Mouse (Mus musculus) gastrocnemius, postnatal 14 days (tissue): Measurements from ENCODE around the gene Usp43. TPM values are rescaled to one million over a fixed set of nuclear protein-coding genes. Genes with fewer than 3 reads are reported as not detected.

Experiments
- DNase-seq: peaks from one replicate; pipeline ENCODE4 v3.0.0; 2021; ENCODE audit warnings: mixed read lengths
- intact Hi-C: fragments of 180-260 bp; cut with DNase I; formaldehyde crosslinking; loops from one replicate; pipeline ENCODE4 v1.15.1; 2025; ENCODE audit warnings: low total_unique reads
- long read RNA-seq, 2 experiments: library from polyadenylated mRNA; stranded (forward); transcript quantifications; one replicate each; pipeline ENCODE4 v2.0.0; 2021
- total RNA-seq, 2 experiments: library from RNA; stranded (reverse); gene quantifications; 2 replicates each; pipeline ENCODE4 v1.2.3; 2021

Usp43 gene
- total RNA-seq = under 1 TPM; 0.80 to 0.90 TPM
- long read RNA-seq, experiment 1, full-length matches to known transcripts = 2 of 2 reads
- long read RNA-seq, experiment 1, partial matches to known transcripts = 0 of 2 reads
- long read RNA-seq, experiment 1, other reads (novel, unspliced or antisense) = 0 of 2 reads
- long read RNA-seq, experiment 2, full-length matches to known transcripts = 1 of 3 reads
- long read RNA-seq, experiment 2, partial matches to known transcripts = 1 of 3 reads
- long read RNA-seq, experiment 2, other reads (novel, unspliced or antisense) = 1 of 3 reads

DNA sequence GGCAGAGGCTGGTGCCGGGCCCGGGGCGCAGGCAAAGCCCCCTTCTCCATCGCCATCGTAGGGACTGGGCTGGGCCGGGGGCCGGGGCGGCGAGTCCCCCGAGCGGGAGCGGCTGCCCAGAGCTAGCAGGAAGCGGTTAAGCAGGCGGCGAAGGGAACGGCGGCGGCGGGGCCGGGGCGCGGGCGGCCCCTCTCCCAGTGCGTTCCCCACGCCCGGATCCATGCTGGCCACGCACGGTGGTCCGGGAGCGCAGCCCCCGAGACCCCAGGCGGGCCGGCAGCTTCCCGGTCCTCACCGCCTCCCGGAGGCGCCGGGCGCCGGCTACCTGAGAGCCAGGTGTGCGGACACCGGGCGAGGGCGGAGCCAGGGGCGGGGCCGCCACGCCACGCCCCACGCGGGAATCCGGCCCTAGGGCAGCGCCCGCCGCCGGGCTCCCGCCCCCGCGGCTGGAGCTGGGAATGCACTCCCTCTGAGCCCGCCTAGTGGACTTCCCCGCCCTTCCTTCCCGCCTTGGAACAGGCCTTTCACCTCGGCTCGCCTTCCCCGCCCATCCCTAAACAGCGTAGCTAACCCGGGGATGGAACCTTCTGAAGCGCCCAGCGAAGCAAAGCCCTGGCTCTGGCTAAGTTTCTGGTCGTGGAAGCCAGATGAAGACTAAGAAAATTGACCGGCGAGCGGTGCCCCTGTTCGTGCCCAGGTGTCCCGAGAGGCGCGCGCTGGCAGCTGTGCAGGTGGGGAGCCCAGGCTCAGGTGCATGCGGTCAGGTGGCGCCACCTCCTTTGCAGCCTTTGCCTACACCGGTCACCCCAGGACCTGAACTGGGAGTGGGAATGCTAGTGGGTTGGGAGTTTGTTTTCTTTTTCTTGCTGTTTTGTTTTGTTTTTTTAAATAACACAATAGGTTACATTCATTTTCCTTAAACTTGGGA is at the start of gene Usp43:
Usp43 (minus strand) TSS at position 327 of the 928 bp plus-strand sequence.
- peak; percentile 55 for DNase-seq
- intact Hi-C loops = no loop called here

DNA sequence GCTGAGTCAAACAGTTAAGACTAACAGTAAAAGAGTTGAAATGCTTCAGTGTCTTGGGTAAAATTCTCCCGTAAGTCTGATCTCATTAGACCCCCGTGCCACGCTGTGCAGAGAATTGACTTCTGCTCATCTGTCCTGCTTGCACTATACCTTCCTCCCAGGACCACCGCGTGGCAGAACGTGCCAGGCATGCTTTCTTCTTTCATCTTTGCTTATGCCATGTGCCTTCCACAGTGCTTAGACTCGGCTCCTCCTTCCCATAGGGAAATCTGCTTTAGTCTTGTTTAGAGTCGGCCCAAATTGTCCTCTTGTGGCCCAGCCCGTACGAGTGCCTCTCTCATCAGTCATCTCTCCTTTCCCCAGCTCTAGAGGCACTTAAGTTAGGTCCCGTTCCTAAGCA is 45.9 kb upstream of the Usp43 start:
- DNase-seq = no peak
- intact Hi-C loops = no loop called here

DNA sequence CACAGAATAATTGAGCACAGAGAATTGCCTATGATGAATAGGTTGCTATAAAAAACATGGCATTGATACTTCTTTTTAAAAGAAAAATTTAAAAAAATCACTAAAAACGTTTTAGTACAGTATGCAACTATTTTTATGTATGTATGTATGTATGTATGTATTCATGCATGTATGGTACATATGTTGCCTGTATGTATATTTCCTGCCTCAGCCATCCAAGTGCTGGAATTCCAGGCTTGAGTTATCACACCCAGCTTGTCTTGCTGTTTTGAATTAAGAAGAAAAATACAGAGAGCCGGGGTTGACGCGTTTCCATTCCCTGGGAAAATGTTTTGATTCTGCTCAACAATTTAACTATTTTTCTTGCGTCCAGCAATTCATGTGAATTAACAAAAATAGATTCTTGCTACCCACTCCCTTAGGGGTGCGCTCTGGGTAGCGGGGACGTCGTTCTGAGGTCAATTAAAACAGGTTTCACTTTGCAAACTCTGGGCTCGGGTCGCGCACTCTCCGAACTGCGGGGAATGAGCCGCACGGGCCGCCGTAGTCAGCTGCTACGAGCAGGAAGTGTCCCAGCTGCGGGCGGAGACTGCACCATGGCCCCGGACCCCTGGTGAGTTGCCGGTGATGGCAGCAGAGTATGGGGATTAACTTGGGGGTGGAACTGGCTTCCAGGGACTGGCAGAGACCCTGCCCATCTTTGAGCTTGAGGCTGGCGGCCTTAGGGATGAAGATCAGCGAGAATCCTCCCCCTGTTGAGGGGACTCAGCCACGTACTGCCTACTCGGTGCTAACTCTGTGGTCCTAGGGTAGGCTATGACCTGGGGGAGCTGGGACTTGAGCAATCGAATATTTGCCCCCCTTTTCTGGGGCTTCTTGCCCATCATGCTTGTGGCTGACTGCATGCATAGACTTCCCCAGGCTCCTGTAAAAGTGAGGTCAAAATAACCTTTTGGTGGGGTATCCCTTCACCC is 44.2 kb upstream of the Usp43 start, which contains the start of gene Stx8:
Stx8 (plus strand) TSS at position 289 of the 974 bp plus-strand sequence.
- intact Hi-C loops = no loop called here
- DNase-seq = peak; percentile 96

DNA sequence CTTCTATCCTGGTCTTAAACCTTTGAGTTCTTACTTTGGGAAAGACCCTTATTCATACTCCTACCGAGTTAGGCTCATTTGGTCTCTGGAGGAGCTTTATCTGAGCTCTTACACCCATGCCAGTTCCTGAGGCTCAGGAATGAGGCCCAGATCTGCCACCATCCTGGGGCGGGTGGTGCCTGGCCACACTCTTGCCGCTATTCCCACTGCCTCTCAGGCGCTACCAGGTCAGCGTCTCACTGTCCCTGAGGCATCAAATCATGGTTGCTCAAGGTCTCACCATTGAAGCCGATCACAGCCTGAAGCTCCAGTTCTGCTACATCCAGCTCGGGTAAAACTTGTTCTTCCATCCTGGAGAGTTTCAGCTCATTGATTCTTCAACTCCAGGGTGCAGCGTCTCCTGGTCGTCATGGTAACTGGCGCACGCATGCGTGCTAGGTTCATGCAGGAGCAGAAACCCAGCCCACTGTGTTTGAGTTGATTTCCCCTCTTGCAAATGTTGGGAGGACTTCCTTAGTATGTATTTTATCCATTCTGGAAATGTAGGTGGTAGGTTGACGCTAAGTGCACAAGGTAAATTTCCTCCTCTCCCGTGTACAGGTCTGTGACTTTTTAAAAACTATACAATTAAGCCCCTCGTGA is 43.4 kb upstream of the Usp43 start, which contains the start of gene Cfap52:
Cfap52 (minus strand) TSS at position 410 of the 642 bp plus-strand sequence.
- peak; percentile 81 for DNase-seq
- intact Hi-C loops = no loop called here

DNA sequence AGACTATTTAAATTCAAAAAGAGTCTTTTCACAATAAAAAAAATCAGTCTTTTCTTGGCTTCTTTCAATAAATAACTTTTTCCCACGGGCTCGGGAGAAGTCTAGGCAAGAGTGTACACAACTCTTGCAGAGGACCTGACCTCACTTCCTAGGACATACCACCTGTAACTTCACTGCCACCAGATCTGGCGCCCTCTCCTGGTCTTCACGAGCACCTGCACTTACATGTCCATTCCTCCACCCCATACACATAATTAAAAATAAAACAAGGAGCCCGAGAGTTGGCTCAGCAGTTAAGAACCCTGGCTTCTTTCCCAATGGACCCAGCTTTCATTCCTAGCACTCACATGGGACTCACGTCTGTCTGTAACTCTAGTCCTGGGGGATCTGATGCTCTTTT is 42.2 kb upstream of the Usp43 start:
- intact Hi-C loops = no loop called here

DNA sequence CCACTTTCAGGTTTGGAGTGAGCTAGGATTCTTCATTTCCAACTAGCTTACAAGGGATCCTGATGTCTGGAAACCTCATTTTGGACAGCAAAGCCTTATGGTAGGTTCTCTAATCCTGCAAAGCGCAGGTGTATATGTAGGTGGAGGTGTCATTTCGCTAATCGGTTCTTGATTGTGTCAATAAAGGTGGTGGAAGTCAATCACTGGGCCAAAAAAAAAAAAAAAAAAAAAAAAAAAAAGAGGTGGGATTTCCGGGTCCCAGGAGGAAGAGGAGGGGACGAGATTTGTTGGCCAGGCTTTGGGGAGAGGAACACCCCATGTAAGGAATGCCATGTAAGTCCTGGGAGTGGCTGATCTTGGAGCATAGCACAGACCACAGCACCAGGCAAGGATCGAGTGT is 32.5 kb upstream of the Usp43 start:
- intact Hi-C loops = no loop called here

More for the DNA sequence above, 42.2 kb upstream of the Usp43 start:
- DNase-seq = no peak

DNA sequence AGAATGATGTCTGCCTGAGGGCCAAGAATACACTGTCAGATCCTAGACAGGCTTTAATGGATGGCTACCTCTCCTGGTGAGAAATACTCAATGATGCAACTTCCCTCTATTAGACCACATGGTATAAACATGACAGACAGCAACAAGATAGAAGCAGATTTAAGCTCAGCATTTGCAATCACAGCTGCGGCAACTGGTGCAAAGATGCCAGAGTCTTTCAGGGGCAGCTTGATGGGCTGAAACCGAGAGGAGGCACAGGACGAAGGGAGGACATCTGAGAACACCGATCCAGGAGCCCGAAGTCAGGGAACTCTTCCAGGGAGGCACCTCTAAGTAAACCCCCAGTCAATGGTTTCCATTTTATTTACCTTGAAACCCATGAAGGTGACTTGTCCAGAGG is 31.7 kb upstream of the Usp43 start:
- DNase-seq = no peak
- intact Hi-C loops = no loop called here

More for the DNA sequence above, 32.5 kb upstream of the Usp43 start:
- no peak for DNase-seq

DNA sequence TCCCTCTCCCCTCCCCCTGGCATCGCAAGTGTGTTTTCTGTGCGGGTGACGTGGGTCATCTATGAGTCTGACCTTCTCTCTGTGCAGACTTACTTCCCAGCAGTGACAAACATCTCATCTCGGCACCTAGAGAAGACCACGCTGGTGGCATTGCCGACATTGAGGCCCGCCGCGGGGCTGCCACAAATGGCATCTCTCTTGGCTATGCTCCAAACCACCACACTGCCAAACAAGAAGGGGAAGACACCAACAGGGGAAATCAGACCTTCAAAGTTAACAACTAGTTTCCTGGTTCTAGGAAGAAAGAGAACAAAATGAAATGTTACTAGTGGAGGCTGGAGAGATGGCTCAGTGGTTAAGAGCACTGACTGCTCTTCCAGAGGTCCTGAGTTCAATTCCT is 27.5 kb upstream of the Usp43 start:
- intact Hi-C loops = no loop called here
- no peak for DNase-seq

DNA sequence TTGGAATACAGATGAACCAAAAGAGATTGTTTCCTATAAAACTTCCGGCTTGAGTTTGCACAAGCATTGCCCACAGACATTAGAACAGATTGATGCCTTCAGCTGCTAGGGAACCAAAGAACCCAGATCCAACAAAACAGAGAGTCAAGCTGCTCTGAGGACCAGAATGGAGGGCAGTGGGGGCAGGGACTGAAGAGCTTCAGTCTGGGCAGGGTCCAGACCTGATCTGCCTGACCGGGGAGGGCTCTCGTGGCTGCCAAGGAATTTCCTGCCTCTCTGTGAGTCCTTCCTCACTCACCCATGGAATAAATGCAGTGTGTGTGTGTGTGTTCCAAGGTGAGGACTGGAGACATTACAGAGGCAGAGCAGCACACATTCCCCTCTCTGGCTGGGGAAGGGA is 26.3 kb upstream of the Usp43 start:
- intact Hi-C loops = no loop called here
- DNase-seq = no peak

DNA sequence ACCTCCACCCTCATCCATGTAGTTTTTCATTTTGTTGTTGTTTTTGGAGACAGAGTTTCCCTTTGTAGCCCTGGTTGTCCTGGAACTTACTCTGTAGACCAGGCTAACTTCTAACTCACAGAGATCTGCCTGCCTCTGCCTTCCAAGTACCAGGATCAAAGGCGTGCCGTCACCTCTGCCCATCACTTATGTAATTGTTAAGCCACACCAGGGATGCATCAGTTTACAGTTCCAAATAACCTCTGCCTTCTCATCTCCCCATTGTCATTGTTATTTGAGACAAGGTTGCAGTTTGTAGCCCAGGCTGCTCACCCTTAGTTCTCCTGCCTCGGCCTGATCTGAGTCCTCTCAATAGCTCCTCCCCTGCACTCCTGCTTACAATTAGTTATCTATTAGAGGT is 10.2 kb upstream of the Usp43 start:
- intact Hi-C loops = no loop called here
- DNase-seq = no peak

DNA sequence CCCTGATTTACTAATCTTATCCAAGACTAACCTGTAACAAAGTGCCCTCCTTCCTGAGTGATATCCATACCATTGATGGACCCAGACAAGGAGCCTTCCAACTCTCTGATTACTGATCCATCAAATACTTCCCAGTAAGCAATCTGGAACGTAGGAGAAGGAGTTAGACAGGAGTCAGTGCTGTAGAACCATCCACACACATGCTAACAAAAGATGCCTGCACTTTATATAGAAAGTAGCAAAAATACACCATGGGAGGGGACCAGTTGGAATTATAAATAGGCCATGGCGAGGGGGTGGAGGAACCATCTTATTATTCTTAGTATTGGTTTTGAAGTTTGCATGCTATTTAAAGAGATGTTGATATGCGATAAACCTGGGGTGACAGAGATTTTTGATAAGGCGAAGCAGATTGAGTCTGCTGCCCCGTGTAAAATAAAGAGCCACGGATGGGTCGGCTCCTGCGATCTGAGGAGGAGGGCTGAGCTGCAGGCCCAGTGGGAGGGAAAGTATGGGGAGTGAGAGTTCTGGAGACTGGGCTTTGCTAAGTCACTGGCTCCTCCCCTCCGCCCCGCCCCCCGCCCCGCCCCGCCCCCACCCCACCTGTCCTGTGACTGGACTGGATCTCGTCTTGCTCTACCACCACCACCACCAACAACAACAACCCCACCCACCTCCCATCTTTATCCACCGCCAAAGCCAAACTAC is 4.5 kb upstream of the Usp43 start:
- no peak for DNase-seq
- intact Hi-C loops = no loop called here

DNA sequence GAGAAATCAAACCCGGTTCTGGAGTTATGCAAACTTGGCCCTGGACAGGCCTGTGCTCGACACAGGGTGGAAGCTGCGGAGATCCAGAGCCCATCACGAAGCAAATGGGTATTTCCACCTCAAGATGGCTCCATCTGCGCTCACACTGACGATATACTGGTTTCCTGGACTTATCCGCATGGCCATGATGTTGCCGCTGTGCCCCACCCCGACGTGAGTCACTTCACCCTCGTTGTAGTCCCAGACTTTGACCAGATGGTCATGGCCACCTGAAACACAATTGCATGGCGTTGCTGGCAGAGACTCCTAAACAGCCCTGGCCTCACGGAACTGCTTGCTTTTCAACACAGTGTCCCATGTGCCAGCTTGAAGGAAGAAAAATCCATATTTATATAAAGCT is 3.0 kb upstream of the Usp43 start:
- DNase-seq = no peak
- intact Hi-C loops = no loop called here

DNA sequence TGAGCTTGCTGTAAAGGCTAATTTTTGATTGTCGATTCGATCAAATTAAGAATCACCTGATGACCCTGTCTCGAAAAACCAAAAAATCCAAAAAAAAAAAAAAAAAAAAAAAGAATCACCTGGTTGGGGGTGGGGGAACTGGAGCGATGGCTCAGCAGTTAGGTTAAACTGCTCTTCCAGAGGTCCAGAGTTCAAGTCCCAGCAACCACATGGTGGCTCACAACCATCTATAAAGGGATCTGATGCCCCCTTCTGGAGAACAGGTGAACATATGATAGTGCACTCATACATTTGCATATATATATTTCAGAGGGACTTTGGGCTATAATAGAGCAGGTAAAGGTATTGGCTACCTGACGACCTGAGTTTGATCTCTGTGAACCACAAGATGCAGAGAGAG is 1.8 kb upstream of the Usp43 start:
- intact Hi-C loops = no loop called here

DNA sequence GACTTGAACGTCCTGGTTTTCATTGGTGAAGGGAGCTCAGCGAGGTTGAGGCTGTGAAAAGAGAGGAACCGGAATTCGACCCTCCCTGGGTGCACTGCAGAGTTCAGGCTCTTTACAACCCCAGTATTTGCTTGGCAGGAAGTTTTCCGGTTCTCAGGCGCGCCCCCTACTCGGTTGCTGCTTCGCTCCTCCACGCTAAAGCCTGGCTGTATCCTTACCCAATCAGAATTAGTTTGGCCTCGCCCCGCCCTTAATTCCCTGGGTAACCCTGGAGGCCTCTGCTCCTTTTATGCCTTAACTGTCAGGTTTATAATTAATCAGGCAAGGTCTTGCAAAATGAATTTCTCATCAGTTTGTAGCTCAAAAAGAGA is 787 bp upstream of the Usp43 start:
- intact Hi-C loops = no loop called here
- peak; percentile 44 for DNase-seq

More for the DNA sequence above, 1.8 kb upstream of the Usp43 start:
- no peak for DNase-seq

DNA sequence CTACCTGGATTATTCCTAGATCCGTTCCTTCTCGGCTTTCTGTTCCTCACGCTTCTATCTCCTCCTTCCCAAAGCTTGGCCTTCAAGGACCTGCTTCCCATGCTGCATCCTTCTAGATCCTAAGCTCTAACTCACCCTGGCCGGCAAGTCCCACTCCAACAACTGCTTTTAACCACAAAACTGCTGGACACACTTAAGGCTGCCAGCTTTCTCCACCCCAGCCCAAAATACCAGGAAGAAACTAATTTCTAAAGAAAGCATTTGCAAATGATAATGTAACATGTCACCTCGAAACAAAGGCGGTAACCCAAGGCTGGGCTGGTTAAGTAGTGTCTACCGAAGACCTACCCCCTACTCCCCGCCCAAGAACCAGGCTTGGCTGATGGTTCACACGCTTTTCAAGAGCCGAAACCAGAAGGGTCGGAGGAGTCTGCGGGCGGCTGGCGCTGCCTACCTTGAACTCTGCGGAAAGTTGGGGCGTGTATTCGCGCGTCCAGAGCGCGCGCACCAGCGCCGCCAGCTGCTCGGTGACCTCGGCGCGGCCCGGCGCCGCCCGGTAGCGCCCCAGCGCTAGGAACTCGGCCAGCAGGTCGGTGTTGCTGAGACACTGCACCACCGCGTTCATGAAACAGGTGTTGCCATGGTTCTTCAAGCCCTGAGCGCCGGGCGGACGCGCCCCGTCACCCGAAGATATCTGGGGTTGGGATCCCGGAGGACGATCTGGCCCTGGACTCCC is 694 bp downstream of the Usp43 start:
- intact Hi-C loops = no loop called here
- DNase-seq = peak; percentile 29

DNA sequence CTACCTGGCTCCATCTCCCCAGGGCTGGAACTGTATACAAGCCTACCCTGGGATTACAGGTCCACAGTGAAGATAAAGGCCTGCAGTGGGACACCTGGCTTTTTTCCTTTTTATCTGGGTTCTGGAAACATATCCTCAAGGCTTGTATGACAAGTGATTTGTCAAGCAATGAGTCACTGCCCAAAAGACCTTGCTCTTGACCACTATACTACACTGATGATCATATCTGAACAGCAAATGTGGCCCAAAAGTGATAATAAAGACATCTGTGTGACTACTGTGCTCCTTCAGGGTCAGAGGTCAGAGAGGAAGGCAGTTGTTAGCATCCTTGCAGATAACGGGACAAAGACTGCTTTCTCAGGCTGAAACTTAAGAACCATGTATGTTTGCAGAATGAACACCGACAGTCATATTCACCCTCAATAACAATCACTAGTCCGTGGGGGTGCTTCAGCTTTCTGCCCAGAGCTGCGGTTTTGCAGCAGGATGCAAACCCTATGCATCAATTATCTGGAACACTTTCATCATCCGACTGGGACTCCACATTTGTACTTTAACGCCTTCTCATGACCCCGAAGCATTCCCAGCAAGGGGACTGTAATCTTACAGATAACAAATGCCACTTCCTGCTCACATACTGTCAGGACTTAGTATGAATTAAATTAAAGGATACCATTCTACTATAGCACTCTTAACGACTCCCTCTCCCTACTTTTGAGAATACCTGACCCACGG is 1.6 kb downstream of the Usp43 start:
- DNase-seq = no peak
- intact Hi-C loops = no loop called here

DNA sequence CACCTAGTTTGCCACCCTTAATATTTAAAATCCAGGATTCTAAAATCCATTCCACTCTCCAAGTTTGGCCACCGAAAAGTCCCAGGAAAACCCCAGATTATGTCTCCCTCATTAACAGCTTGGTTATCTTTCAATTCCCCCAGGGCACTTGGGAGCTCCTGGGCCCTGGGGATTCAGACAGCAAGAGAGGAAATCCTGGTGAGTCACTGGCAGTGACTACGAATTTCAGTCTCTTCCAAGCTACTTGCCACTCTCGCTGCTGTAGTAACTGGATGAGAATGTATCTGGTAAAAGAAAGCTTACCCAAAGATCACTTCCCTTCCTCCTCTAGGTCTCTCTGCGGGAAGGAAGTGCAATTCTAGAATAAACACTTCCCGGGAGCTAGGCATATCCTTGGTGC is 2.4 kb downstream of the Usp43 start:
- DNase-seq = no peak
- intact Hi-C loops = no loop called here
